Mouse (Mus musculus): Measurements from ENCODE around the gene Dgki. TPM values are rescaled to one million over a fixed set of nuclear protein-coding genes. Genes with fewer than 3 reads are reported as not detected.

Dgki gene
- polyA plus RNA-seq, 2 experiments from 2014 or later, result 0.21 TPM; not detected in 1

DNA sequence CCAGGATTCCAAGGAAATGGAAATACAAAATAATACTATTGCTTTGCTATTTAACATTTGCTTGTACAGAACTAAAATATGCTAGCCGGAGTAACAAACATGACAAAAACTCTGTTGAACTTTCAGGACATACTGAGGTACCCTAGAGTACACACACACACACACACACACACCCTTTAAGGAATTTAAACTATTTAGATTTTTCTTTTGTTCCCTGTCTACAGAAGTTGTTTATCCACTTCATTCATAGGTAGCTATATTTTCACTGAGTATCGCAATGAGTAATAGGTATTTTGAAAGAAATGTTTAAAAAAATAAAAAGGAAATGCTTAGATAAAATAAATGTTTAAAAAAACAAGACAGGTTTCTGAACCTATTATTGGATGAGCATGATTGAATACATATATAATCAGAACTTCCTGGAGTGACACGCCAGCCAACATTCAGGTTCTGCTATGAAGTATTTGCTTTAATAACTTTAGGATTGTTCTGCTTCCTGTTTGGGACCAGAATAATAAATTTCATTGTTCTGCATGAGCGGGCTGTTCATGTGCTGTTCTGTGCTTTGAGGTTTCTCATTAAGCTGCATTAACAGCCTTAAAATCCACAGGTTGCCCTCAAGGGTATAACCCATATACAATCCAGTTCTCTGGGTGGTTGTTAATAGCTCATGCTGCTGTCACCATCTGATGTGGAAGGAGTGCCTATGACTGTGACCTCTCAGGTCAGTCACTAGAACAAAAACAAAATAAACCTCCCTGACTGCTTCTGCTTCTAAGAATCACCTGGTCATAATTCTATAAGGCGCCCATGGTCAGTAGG lies 457.7 kb downstream of the Dgki start:
- no peak for ATAC-seq

DNA sequence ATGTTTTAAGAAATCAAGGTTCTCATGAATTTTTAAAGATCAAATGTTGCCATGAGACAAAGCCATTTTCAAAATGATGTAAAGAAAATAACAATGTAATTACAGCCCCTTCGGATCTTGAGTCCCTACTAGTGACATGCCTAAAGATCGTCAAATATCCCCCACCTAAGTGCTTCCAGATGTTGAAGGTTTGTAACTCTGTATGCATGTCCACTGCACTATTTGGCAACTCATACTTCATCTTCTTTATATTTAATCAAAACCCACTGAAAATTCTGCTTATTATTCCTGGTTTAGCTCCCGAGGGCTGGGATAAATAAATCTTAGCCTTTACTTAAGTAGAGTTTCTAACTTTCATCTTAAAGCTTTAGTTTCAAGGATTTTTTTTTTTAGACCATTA lies 458.3 kb downstream of the Dgki start:
- ATAC-seq, result no peak

DNA sequence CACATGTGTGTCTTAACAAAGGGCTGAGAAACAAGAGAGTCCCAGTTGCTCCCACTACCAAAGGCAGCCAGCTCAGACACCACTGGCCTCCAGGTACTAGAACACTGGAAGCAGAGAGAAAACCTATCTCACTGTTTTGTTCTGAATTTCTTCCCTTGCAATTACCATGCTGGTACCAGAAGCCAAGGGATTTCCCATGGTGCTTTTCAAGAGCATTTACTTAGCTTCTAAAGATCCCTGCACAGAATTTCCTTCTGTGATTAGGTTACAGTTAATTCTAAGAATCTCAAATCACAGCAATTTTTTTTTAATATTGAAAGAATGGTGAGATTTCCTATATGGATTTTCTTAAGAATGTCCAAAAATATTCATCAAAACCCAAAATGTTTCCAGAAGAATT lies 458.8 kb downstream of the Dgki start:
- ATAC-seq, result no peak

DNA sequence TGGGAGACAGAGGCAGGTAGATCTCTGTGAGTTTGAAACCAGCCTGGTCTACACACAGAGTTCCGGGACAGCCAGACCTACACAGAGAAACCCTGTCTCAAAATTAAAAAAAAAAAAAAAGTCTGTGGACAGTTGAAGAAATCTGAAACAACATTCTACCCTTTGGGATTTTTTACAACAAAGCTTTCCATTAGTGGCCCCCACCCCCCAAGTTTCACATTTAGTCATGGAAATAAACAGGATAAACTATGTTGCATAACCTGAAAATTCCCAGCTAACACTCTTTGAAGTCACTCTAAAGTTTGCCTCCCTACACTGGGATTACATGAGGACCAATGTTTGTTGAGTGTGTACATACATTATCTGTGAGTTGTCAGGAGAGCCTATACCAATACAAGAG lies 461.2 kb downstream of the Dgki start:
- ATAC-seq, result no peak

DNA sequence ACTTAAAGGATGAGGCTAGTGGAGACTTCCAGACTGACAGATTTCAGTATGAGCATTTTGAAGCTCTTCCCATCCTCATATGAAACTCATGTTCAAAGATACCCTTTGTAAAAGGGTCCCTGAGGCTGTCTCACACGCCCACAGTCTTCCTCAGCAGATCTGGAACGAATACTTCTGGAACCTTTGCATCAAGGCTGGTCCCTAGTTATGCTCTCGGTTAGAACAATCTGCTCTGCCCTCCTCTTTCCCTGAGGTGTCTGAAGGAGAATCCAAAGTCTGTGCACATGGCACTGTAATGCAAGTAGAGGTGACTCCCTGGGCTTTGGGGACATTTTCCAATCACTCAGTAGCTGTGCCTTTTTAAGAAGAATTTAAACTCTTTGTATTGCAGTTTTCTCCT lies 464.6 kb downstream of the Dgki start:
- ATAC-seq, result no peak

DNA sequence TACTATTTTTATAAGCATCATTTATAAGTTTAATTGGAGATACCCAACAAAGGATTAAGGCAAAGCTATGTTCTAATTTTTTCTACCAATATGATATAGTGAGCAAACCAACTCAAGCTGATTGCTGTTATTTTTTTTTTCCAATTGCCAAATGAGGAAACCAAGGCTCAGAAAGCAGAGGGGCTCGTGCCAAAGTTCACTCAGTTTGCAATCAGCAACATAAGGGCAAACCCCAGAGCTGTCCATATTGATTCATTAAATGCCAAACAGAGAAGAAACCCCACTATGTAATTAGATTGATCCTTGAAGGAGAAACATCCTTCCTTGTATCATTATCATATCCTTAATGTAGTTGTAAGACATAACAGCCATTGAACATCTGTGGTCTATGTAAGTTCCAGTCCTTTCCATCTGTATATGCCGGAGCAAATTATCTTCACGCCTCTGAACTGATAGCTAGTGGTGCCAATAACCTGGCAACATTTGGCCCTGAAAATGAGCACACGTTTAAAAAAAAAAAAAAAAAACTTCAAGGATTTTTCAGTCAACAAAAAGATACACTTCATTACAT lies 465.2 kb downstream of the Dgki start:
- ATAC-seq, result no peak

DNA sequence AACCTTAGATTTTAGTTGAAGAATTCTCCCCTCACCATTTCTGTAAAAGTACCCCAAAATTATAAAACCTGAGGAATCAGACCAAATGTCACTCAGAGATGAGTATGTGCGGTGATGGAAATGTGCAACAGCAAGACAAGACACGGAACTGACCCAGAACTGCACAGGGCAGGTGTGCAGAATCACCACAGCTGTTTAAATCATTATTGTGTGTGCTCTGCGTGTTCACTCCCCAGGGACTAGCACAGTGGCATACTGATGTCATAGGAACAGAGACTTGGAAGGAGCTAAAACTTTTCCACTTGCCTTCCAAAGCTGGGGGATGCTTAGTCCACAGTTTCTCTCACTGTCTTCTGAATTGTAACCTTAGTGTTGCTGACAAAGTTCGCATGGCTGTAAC lies 467.3 kb downstream of the Dgki start:
- ATAC-seq, result no peak

DNA sequence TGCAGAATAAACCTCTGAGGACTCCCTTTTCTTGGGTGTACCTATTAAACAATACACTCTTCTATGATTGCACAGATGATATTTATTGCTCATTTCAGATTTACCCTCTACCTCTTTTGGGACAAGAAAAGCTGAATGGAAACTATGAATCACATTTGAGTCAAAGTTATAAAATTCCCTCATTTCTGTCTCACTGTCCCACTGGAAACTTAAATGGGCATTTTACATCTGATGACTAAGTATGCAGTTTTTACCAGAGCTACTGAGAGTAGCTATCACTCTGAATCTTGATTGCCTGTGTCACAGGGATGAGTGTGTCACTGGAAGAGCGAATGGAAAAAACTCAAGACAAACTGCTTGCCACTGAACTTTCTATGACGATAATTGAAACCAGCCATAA lies 467.8 kb downstream of the Dgki start:
- no peak for ATAC-seq

DNA sequence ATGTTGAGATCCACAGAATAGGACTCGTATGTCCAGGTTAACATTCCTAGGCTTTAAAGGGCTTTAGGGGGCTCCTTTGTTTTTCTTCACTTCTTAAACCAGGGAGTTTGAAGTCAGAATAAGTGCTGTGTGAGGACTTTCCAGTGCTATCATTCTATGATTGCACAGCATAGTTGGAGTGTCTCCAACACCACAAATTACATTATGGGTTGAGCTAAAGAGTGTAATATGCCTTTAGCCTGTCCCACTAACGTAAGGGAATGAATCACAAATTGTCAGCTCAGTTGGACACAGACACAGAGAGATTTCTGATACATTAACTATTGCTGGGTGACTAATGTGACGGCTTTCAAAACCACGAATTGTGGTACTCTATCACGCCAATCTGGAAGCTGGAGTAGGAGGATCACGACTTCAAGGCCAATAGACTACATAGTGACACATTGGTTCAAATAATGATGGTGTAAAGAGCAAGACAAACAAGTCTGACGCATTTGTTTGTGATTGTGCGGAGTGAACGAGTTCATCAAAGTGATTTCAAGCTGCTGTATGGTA lies 469.5 kb downstream of the Dgki start:
- no peak for ATAC-seq

DNA sequence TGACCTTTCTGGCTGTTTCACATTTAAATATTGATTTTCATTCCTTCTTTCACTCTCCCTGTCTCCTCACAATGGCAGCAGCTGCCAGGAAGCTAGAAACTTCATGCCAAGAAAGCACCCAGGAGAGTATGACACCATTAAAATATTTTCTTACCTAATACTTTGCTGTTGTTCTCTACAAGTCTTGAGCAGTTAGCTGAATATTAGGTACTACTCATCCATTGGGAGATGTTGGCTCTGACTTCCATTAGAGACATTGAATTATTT lies 480.3 kb downstream of the Dgki start:
- ATAC-seq, result no peak

DNA sequence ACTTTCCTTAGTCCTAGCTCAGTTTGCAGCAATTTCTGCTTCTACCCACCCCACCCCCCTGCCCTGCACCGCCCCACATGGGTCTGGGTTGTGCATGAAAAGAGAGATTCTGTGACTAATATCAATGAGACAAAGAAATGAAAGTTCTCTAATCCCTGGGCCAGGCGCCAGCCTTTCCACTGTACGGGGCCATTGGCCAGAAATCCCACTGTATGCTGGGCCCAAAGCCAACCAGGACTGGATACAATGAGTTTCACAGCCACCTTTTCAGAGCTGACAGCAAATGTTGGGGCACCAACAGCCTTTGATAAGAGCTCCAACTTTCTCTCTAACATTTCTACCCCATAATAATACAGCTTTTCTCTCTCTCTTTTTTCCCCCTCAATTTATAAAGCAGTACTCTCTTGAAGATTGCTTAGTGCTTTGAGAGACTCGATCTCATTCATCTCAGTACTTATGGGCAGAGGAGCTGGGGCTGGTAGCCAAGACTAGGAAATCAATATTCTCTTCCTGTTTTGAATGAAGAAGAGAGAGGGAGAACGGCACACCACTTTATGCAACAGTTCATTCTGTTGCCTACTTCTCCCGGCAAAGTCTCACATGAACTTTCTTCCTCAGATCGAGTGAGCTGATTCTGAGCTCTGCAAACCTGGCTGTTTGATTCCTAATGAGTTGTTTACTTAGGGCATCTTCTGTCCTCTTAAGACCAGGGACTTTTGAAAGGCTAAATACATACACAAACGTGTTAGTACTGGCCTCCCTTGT lies 480.8 kb downstream of the Dgki start:
- ATAC-seq, result no peak

DNA sequence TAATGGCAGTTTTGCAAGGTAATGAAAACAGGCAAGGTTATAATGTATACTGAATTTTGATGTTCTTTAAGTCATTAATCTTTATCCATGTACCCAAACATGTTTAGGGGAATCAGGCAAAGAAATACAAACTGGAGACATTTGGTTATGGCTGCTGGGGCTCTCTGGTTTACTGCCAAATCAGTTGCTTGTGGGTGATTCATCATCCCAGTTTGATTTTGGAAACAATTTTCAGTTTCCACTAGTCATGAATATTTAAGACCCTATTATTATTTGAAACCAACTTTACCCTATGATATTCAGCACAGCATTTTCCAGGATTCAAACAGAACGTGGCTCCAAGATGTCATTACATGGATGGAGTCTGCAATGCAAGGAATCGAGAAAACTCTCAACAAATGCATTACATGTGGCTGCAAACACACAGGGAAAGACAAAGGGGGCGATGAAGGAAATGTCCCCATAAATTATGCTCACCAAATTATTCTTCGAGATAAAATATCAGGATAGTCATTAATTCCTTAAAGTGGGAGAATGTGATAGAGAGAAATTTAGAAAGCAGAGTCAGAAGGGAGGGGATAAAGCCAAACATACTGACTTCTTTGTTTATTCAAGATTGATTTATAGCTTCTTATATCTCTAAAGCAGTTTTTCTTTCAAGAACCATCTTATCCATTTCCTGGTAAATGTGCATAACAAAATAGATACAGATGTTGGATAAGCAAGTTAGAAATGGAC lies 481.5 kb downstream of the Dgki start:
- ATAC-seq, result no peak

DNA sequence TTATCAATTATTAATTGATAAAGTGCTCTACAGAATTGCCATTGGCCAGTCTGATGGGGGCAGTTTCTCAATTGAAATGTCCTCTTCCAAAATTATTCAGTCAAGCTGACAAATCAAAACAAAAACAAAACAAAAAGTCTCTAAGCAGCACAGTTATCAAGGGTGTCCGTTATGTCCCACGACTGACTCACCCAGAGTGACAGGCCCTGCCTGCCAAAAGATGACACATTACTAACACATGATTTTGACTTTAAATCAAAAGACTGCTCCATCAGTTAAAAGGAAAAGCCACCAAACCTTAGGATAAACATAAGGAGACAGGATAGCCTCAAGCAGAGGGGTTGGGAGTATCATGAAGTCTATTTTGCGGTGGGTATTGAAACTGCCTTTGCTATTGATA lies 483.3 kb downstream of the Dgki start:
- no peak for ATAC-seq

DNA sequence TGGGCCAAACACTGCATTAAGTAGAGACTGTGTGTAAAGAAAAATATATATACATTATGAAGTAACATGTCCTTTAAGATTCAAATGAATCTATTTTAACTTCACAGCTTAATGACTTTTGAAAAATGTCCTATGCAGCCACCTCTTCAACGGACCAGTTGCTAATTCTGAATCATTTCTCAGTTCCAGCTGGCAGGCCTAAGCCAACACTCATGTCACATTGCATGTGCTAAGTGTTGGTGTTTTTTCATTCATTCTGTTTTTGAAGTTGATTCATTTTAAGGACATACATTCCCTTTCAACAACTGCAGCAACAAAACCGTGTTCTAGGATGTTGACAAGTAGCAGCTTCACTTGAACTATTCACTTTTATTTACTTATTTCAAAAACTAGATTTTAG lies 484.0 kb downstream of the Dgki start:
- ATAC-seq, result no peak

DNA sequence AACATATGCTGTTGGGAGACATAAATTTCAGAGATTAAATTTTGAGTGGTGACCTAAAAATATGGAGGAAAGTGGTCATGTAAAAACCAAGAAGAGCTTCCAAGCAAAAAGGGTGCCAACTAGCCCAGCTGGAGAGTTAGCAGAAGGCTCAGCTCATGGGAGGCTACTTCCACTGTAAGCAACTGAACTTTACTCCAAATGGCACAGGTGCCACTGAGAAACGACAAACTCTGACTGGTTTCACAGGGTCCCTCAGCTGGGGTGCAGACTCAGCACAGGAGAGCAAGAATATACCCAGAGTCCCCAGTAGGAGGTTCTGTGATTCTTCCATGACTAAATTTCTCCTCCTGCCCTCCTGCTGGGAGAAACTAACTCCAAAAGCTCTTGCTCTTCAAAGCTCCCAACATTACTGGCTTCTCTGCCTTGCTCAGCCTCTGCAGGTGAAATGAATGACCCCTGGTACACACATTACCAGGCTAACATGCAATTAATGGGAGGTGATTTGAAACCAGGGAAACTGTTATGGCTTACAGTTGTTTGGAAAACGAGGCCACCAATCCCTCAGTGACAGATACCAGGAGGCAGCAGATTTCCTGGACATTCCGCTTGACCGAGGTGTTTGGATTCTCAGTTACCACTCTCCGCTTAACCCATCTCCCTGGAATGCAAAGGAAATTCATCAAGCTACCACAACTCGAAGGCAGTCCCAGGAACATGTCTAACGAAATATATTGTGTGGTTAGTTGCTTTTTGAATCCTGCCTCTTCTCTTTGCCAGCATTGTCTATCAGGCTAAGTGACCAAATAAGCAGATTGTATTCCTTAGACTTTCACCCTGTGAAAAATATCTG lies 487.1 kb downstream of the Dgki start:
- ATAC-seq, result no peak

DNA sequence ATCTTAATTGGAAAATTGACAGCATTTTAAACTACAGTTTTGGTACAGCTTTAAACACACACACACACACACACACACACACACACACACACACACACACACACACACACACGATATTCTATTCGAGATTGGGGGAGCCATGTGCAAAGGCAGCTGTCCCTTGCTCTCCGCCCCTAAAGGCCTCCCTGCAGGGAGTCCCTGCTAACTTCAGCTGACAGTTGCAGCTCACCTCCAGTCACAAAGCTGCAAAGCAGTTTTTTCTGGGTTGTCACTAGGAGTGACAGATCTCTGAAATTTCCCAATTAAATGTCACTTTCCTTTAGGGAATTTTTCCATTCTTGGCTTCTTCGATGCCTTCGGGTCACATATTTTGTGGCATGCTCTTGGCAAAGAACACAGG lies 489.5 kb downstream of the Dgki start:
- no peak for ATAC-seq

DNA sequence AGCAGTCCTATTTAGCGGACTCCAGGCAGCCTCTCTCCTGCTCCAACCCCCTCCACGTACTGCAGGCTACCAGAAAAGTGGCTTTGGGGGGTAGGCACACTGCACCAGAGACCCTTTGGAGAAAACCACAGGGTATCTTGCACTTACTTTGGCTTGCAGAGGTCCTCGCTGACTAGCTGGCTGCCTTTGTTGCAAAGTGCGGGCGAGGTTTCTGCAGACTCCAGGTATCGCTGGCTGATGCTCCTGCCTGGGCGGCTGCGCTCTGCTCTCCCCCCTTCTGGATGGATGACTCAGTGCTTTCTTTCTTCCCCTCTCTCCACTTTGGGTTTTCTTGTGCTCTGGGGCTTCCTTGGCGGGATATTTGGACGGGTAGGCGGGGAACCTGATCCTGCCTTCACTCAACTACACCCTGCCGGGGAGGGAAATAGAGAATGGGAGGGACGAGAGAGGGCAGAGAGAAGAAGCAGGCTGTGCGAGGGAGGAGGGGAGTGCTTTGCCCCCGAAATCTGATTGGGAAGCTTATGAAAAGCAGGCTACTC lies 490.2 kb downstream of the Dgki start, which contains the start of gene Ptn:
Gene Ptn, minus strand, starts transcription at position 474 of the 539 bp plus-strand sequence.
- ATAC-seq, result no peak

DNA sequence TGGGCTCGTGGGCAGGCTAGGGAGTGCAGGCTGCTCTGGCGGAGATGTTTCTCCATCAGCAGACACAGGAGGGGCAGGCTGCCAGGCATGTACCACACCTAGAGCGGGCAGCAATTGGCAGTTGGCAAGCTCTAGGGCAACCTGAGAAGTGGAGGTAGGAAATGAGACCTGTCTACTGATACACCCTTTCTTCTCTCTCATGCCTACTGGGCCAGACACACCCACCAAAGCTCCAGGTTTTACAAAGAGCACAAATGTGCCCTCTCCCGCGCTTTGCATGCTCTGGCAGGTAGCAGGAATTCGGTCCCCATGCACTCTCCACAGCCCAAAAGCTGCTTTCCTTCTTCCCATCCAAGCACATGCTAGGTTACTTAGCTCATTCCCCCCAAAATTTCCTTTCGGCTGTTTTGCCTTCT lies 490.7 kb downstream of the Dgki start:
- ATAC-seq, result no peak

DNA sequence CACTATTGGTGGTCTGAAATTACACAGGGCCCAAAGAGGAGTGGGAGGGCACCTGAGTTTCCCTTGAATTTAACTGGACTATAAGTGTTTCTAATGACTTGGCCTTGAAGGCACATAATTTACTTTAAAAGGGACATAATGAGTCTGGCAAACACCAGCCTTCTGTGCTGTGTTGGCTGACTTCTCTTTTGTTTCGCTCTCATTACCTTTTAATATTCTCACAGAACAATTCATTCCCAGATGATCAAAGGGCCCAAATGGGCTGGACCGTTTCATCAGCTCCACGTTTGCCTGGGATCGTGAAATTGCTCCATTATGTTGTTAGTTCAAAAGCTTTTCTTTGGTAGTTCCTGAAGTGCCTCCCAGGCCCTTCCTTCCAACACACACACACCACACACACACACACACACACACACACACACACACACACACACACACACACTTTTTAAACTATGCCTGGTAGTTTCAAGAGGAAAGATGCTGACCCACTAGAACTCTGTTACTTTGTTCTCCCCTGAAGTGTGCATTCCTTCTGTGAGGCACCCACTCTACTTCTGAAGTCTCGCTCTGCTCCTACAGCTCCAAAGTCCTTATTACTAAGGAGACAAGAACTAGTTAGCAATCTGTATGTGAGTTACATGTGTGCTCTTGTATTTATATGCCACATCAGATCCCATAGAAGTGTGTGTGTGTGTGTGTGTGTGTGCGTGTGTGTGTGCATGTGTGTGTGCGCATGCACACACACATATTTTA lies 491.5 kb downstream of the Dgki start:
- no peak for ATAC-seq

DNA sequence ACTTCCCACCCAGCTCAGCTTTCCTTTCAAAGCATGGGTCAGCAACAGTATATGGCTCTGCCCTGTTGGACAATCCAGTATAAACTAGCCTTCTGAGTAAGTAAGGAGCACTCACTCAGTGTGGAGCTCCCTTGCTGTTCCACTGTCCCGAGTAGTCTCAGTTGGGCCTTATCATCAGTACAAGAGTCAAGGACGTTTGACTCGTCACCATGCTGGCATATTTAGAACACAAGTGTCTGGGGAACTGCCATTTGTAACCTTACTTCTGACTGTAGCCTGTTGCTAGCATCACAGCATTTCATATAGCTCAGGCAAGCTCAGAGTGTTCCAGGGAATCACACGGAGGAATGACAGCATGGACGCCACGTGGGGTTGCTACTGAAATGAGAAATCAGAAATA lies 493.1 kb downstream of the Dgki start:
- ATAC-seq, result no peak
